22 mouse cellular contexts compared by ENCODE assay signal in the genomic region with DNA sequence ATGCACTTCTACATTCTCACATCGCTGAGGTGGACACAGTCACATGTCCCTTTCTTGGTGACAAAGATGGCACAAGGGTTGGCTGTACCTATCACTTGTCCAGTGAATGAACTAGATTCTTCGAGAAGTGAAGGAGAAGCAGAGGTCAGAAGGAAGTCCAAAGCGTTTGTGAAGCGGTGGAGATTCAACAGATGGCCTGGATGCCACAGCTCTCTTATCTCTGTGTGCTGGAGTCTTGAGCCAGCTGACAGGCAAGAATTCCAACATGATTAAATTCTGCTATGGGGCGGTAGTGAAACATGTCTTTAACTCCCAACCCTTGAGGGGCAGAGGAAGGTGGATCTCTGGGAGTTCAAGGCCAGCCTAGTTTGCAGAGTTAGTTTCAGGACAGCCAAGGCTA. TPM values are rescaled to one million over a fixed set of nuclear protein-coding genes. Genes with fewer than 3 reads are reported as not detected.
DNase-seq lines count a peak whose midpoint lies in the region; ATAC-seq lines count a peak whose summit lies in the region.
"Had no signal": no experiment of that assay in that cellular context is flagged by ENCODE, and none has a peak within 500 bp of the region (broad histone marks: within the 10 kb centered on the region; RNA-seq: fewer than 3 reads in every experiment).

No protein-coding gene starts in this region.

- DNase-seq in heart, postnatal 4 days: no peak
- no peak for DNase-seq in heart, postnatal 36 days
- no peak for DNase-seq in heart, postnatal 10 days
- DNase-seq: adrenal gland, adult 2 months; adrenal gland, postnatal 10 days; adrenal gland, postnatal 25 days; cerebellum, adult 11 months; cerebellum, adult 18-20 months; cerebellum, adult 8-10 months; cerebellum, adult 9-11 months; cerebellum, postnatal 14 days; cerebellum, postnatal 36 days; embryo, embryonic 11 days had no signal

- H3K36me3 ChIP-seq in heart, embryonic 12.5 days: no peaks in the 10 kb centered on the region
- H3K36me3 ChIP-seq in heart, embryonic 14.5 days (ENCODE audit: control insufficient read depth, insufficient read depth, low read length): no peaks in the 10 kb centered on the region
- no peaks in the 10 kb centered on the region for H3K36me3 ChIP-seq in heart, embryonic 16.5 days (ENCODE audit: control insufficient read depth, insufficient read depth)
- H3K36me3 ChIP-seq: embryonic facial prominence, embryonic 13.5 days; embryonic facial prominence, embryonic 15.5 days; forebrain, embryonic 10.5 days; forebrain, embryonic 12.5 days had no signal

- no peak overlapping the region for H3K4me2 ChIP-seq in heart, embryonic 12.5 days
- H3K4me2 ChIP-seq in heart, embryonic 14.5 days (ENCODE audit: low read length): no peak overlapping the region
- no peak overlapping the region for H3K4me2 ChIP-seq in heart, embryonic 16.5 days (ENCODE audit: low read depth, low read length)
- H3K4me2 ChIP-seq: embryonic facial prominence, embryonic 13.5 days; embryonic facial prominence, embryonic 15.5 days; forebrain, embryonic 12.5 days had no signal

- peak overlapping the region; percentile 56 for H3K27ac ChIP-seq in heart, embryonic 12.5 days (ENCODE audit: poor library complexity, severe bottlenecking)
- peak overlapping the region; percentile 66 to 69 for H3K27ac ChIP-seq in heart, embryonic 14.5 days (replicated peaks in 1 of 2; ENCODE audit: control insufficient read depth in 1 of 2, insufficient read depth in 1 of 2, low read depth in 2 of 2, low read length in 2 of 2)
- H3K27ac ChIP-seq in heart, embryonic 16.5 days (ENCODE audit: low read length): peak overlapping the region; percentile 47
- H3K27ac ChIP-seq: embryonic facial prominence, embryonic 13.5 days; embryonic facial prominence, embryonic 15.5 days; forebrain, embryonic 10.5 days; forebrain, embryonic 12.5 days had no signal

- no peak overlapping the region for H3K4me3 ChIP-seq in heart, embryonic 12.5 days
- H3K4me3 ChIP-seq in heart, embryonic 14.5 days (ENCODE audit: control insufficient read depth in 1 of 2, insufficient read depth in 1 of 2, low read depth in 1 of 2, low read length in 2 of 2): no peak overlapping the region
- H3K4me3 ChIP-seq in heart, embryonic 16.5 days (ENCODE audit: low read length): no peak overlapping the region
- H3K4me3 ChIP-seq: embryonic facial prominence, embryonic 13.5 days; embryonic facial prominence, embryonic 15.5 days; erythroblast, embryonic 14.5 days; forebrain, embryonic 10.5 days; forebrain, embryonic 12.5 days had no signal

- no peak overlapping the region for H3K9ac ChIP-seq in heart, embryonic 12.5 days
- H3K9ac ChIP-seq in heart, embryonic 14.5 days (ENCODE audit: low read length): no peak overlapping the region
- no peak overlapping the region for H3K9ac ChIP-seq in heart, embryonic 16.5 days (ENCODE audit: low read length)
- H3K9ac ChIP-seq: embryonic facial prominence, embryonic 13.5 days; embryonic facial prominence, embryonic 15.5 days; forebrain, embryonic 12.5 days had no signal

- H3K9me3 ChIP-seq in heart, embryonic 12.5 days (replicated peaks): no peaks in the 10 kb centered on the region
- H3K9me3 ChIP-seq in heart, embryonic 14.5 days (ENCODE audit: control insufficient read depth, low read length): no peaks in the 10 kb centered on the region
- peaks cover 7% of the 10 kb centered on the region; the same call in 1 of the 2 replicates for H3K9me3 ChIP-seq in heart, embryonic 16.5 days (replicated peaks; ENCODE audit: control insufficient read depth, low read length)
- H3K9me3 ChIP-seq: embryonic facial prominence, embryonic 13.5 days; embryonic facial prominence, embryonic 15.5 days; forebrain, embryonic 12.5 days had no signal

- WGBS in heart, embryonic 12.5 days: 15% methylated on average over 5 of the region's 5 CpGs
- 12% methylated on average over 5 of the region's 5 CpGs for WGBS in heart, embryonic 14.5 days
- WGBS in heart, embryonic 16.5 days: 25% methylated on average over 5 of the region's 5 CpGs

- H3K4me1 ChIP-seq in heart, embryonic 12.5 days (replicated peaks): peaks cover 21% of the 10 kb centered on the region
- H3K4me1 ChIP-seq in heart, embryonic 14.5 days (ENCODE audit: control insufficient read depth in 2 of 2, insufficient read depth in 2 of 2, low read length in 2 of 2): peaks cover 8 to 20% of the 10 kb centered on the region in 2 experiments
- H3K4me1 ChIP-seq in heart, embryonic 16.5 days (ENCODE audit: control insufficient read depth, insufficient read depth, low read length): peaks cover 10% of the 10 kb centered on the region
- H3K4me1 ChIP-seq: embryonic facial prominence, embryonic 13.5 days; embryonic facial prominence, embryonic 15.5 days; forebrain, embryonic 10.5 days had no signal

- intact Hi-C loops in heart, postnatal 36 days (cut with DNase I): no loop called here
- intact Hi-C loops in heart, postnatal 10 days (cut with DNase I): no loop called here

- no peaks in the 10 kb centered on the region for H3K27me3 ChIP-seq in heart, embryonic 12.5 days (replicated peaks)
- H3K27me3 ChIP-seq in heart, embryonic 14.5 days (ENCODE audit: control insufficient read depth, insufficient read depth, low read length): no peaks in the 10 kb centered on the region
- no peaks in the 10 kb centered on the region for H3K27me3 ChIP-seq in heart, embryonic 16.5 days (ENCODE audit: control insufficient read depth, insufficient read depth, low read length)
- H3K27me3 ChIP-seq: embryonic facial prominence, embryonic 13.5 days; embryonic facial prominence, embryonic 15.5 days; forebrain, embryonic 12.5 days had no signal

- ATAC-seq in heart, embryonic 12.5 days (ENCODE audit: insufficient number of reproducible peaks, low FRiP score): no peak
- ATAC-seq in heart, embryonic 14.5 days (ENCODE audit: insufficient number of reproducible peaks, insufficient read depth, low FRiP score, low read depth): no peak
- peak; percentile 37; the same call in 1 of the 2 replicates for ATAC-seq in heart, embryonic 16.5 days (replicated peaks; ENCODE audit: extremely low read depth, insufficient read depth, low FRiP score)
- ATAC-seq: forebrain, embryonic 14.5 days had no signal

RNA-seq across cellular contexts. Expression of a gene that starts 55.5 kb away (rescaled TPM):
- 301 and 313 TPM in 2 replicates for polyA plus RNA-seq in heart, embryonic 12.5 days (2016; fragmentation: Nextera tagmentation; extraction: Ambion mirVana)
- 100 to 1,000 TPM; 353 to 370 TPM for total RNA-seq in heart, postnatal 4 days (2021)
- polyA plus RNA-seq in heart, embryonic 14.5 days (2014; fragmentation: Nextera tagmentation; extraction: Ambion mirVana): 304 and 317 TPM in 2 replicates
- total RNA-seq in heart, postnatal 36 days (2021): 100 to 1,000 TPM; 107 to 120 TPM
- 310 and 348 TPM in 2 replicates for polyA plus RNA-seq in heart, embryonic 16.5 days (2015; fragmentation: Nextera tagmentation; extraction: Ambion mirVana)
- total RNA-seq in heart, postnatal 10 days (2021): 100 to 1,000 TPM; 270 to 287 TPM
